Mouse (Mus musculus) CH12.LX (cell line): ENCODE results near the gene Hk2. TPM values are rescaled to one million over a fixed set of nuclear protein-coding genes. Genes with fewer than 3 reads are reported as not detected.

Experiments
- DNase-seq: peaks from one replicate; pipeline ENCODE4 v3.0.0-alpha.2; 2013; ENCODE audit errors: extremely low read depth
- H3K27ac ChIP-seq: 2 replicates; pipeline ENCODE4 v1.5.1; 2012; ENCODE audit warnings: low read depth, mild to moderate bottlenecking, control low read depth, moderate library complexity; ENCODE audit not compliant: insufficient read depth
- H3K27me3 ChIP-seq: replicated peaks from 2 replicates; pipeline ENCODE3; 2012; ENCODE audit warnings: inconsistent platforms
- H3K36me3 ChIP-seq, 2 experiments: replicated peaks in 1 of 2; 2 replicates each; pipeline versions ENCODE3 to v1.6.1; 2012; ENCODE audit warnings: inconsistent platforms in 1 of 2, low read length in 1 of 2, mild to moderate bottlenecking in 1 of 2, mixed read lengths in 1 of 2, moderate library complexity in 1 of 2; ENCODE audit not compliant: control insufficient read depth in 1 of 2, insufficient read depth in 1 of 2
- H3K4me1 ChIP-seq, 2 experiments: 2 replicates each; pipeline ENCODE4 v1.6.1; 2012; ENCODE audit warnings: inconsistent platforms in 1 of 2, moderate library complexity in 1 of 2; ENCODE audit not compliant: insufficient read depth in 2 of 2, control insufficient read depth in 1 of 2
- H3K4me2 ChIP-seq: 2 replicates; pipeline ENCODE4 v1.6.1; 2012; ENCODE audit warnings: low read depth, mild to moderate bottlenecking, control low read depth; ENCODE audit not compliant: poor library complexity, insufficient read depth, severe bottlenecking
- H3K4me3 ChIP-seq, 3 experiments: fragments of 150-350 bp in 1 of 3; sonication (generic) in 1 of 3; replicated peaks in 1 of 3; 2 replicates each; pipeline versions ENCODE3 to v1.5.1; 2011 to 2012; ENCODE audit warnings: low read depth in 2 of 3, low read length in 2 of 3, mild to moderate bottlenecking in 2 of 3, moderate library complexity in 2 of 3, control low read depth in 1 of 3, improper control_type of control experiment in 1 of 3, inconsistent platforms in 1 of 3, mixed read lengths in 1 of 3; ENCODE audit not compliant: poor library complexity in 1 of 3
- H3K79me2 ChIP-seq: replicated peaks from 2 replicates; pipeline ENCODE4 v1.6.1; 2012; ENCODE audit warnings: mild to moderate bottlenecking, moderate library complexity; ENCODE audit not compliant: control insufficient read depth, poor library complexity, insufficient read depth, severe bottlenecking; ENCODE audit errors: extremely low read depth
- H3K9ac ChIP-seq: 2 replicates; pipeline ENCODE4 v1.6.1; 2012; ENCODE audit warnings: low read depth, mild to moderate bottlenecking, control low read depth, moderate library complexity; ENCODE audit not compliant: insufficient read depth
- H3K9me3 ChIP-seq: replicated peaks from 2 replicates; pipeline ENCODE3; 2012; ENCODE audit warnings: low read length, inconsistent platforms, mixed read lengths
- BHLHE40 ChIP-seq: IDR thresholded peaks from 2 replicates; pipeline ENCODE4 v1.6.1; 2011; ENCODE audit warnings: mild to moderate bottlenecking, low read depth, low read length, improper control_type of control experiment
- CHD1 ChIP-seq: IDR thresholded peaks from 2 replicates; pipeline ENCODE4 v1.6.1; 2012; ENCODE audit warnings: low read depth, low read length, improper control_type of control experiment, inconsistent platforms
- CTCF ChIP-seq, 2 experiments: IDR thresholded peaks in 1 of 2; conservative IDR thresholded peaks in 1 of 2; 2 replicates each; pipeline ENCODE4 v1.5.1; 2011 to 2012; ENCODE audit warnings: low read depth in 2 of 2, low read length in 2 of 2, improper control_type of control experiment in 1 of 2, inconsistent platforms in 1 of 2, mild to moderate bottlenecking in 1 of 2, moderate library complexity in 1 of 2
- EP300 ChIP-seq: IDR thresholded peaks from 2 replicates; pipeline ENCODE4 v1.6.1; 2011; ENCODE audit warnings: low read length, improper control_type of control experiment
- GABPA ChIP-seq: IDR thresholded peaks from 2 replicates; pipeline ENCODE4 v1.6.1; 2012; ENCODE audit warnings: low read depth, low read length, improper control_type of control experiment, inconsistent platforms; ENCODE audit not compliant: insufficient replicate concordance
- HCFC1 ChIP-seq: IDR thresholded peaks from 2 replicates; pipeline ENCODE4 v1.6.1; 2012; ENCODE audit warnings: low read depth, mild to moderate bottlenecking, inconsistent platforms, low read length, improper control_type of control experiment
- IRF4 ChIP-seq: IDR thresholded peaks from 2 replicates; pipeline ENCODE4 v1.6.1; 2014; ENCODE audit warnings: low read depth, mild to moderate bottlenecking, inconsistent platforms, low read length, improper control_type of control experiment
- JUN ChIP-seq: IDR thresholded peaks from 2 replicates; pipeline ENCODE4 v1.6.1; 2011; ENCODE audit warnings: low read depth, mild to moderate bottlenecking, low read length, improper control_type of control experiment, moderate library complexity; ENCODE audit not compliant: insufficient read depth
- MAFK ChIP-seq: IDR thresholded peaks from 2 replicates; pipeline ENCODE4 v1.6.1; 2011; ENCODE audit warnings: low read length, improper control_type of control experiment; ENCODE audit not compliant: insufficient replicate concordance
- MAZ ChIP-seq: IDR thresholded peaks from 2 replicates; pipeline ENCODE4 v1.6.1; 2012; ENCODE audit warnings: low read depth, mild to moderate bottlenecking, inconsistent platforms, low read length, improper control_type of control experiment, moderate library complexity
- MEF2A ChIP-seq: IDR thresholded peaks from 2 replicates; pipeline ENCODE4 v1.6.1; 2014; ENCODE audit warnings: low read depth, mild to moderate bottlenecking, inconsistent platforms, low read length, improper control_type of control experiment, borderline replicate concordance
- MXI1 ChIP-seq: IDR thresholded peaks from 2 replicates; pipeline ENCODE4 v1.6.1; 2011; ENCODE audit warnings: mild to moderate bottlenecking, low read depth, low read length, improper control_type of control experiment
- MYC ChIP-seq: IDR thresholded peaks from 2 replicates; pipeline ENCODE4 v1.6.1; 2011; ENCODE audit warnings: low read depth, mild to moderate bottlenecking, improper control_type of control experiment, low read length
- NELFE ChIP-seq: IDR thresholded peaks from 2 replicates; pipeline ENCODE4 v1.6.1; 2011; ENCODE audit warnings: low read depth, low read length, improper control_type of control experiment
- NRF1 ChIP-seq: IDR thresholded peaks from 2 replicates; pipeline ENCODE4 v1.6.1; 2014; ENCODE audit warnings: low read depth, mild to moderate bottlenecking, inconsistent platforms, low read length, improper control_type of control experiment, moderate library complexity
- RAD21 ChIP-seq: IDR thresholded peaks from 2 replicates; pipeline ENCODE4 v1.6.1; 2011; ENCODE audit warnings: low read depth, mild to moderate bottlenecking, low read length, improper control_type of control experiment, moderate library complexity
- SIN3A ChIP-seq: IDR thresholded peaks from 2 replicates; pipeline ENCODE4 v1.6.1; 2012; ENCODE audit warnings: low read length, improper control_type of control experiment, inconsistent platforms
- SMC3 ChIP-seq: IDR thresholded peaks from 2 replicates; pipeline ENCODE4 v1.6.1; 2011; ENCODE audit warnings: low read depth, low read length, improper control_type of control experiment
- TBP ChIP-seq: conservative IDR thresholded peaks from 2 replicates; pipeline ENCODE4 v1.6.1; 2011; ENCODE audit warnings: low read depth, low read length, improper control_type of control experiment
- TCF12 ChIP-seq: IDR thresholded peaks from 2 replicates; pipeline ENCODE4 v1.6.1; 2014; ENCODE audit warnings: low read depth, mild to moderate bottlenecking, inconsistent platforms, low read length, improper control_type of control experiment
- UBTF ChIP-seq: IDR thresholded peaks from 2 replicates; pipeline ENCODE4 v1.6.1; 2012; ENCODE audit warnings: low read depth, mild to moderate bottlenecking, inconsistent platforms, low read length, improper control_type of control experiment, moderate library complexity
- USF1 ChIP-seq: IDR thresholded peaks from 2 replicates; pipeline ENCODE4 v1.6.1; 2014; ENCODE audit warnings: low read depth, mild to moderate bottlenecking, inconsistent platforms, low read length, improper control_type of control experiment
- USF2 ChIP-seq: conservative IDR thresholded peaks from 2 replicates; pipeline ENCODE4 v1.6.1; 2011; ENCODE audit warnings: low read depth, low read length, improper control_type of control experiment
- ZC3H11A ChIP-seq: IDR thresholded peaks from 2 replicates; pipeline ENCODE4 v1.6.1; 2012; ENCODE audit warnings: low read depth, mild to moderate bottlenecking, inconsistent platforms, low read length, improper control_type of control experiment
- ZKSCAN1 ChIP-seq: IDR thresholded peaks from 2 replicates; pipeline ENCODE4 v1.6.1; 2012; ENCODE audit warnings: low read depth, inconsistent platforms, low read length, improper control_type of control experiment, borderline replicate concordance
- ZNF384 ChIP-seq: IDR thresholded peaks from 2 replicates; pipeline ENCODE4 v1.6.1; 2012; ENCODE audit warnings: low read depth, low read length, improper control_type of control experiment, inconsistent platforms
- dilution Hi-C: fragments of 300-500 bp; cut with MboI; formaldehyde crosslinking; loops from 2 replicates; pipeline ENCODE4 v1.14.3; 2020; ENCODE audit warnings: low sequenced_read_pairs; ENCODE audit not compliant: extremely low pct_unique_long_range_greater_than_20kb, extremely low pct_ligation_motif_present
- in situ Hi-C: fragments of 300-500 bp; cut with MboI; formaldehyde crosslinking; loops from 3 replicates; pipeline ENCODE4 v1.14.3; 2019; ENCODE audit warnings: low sequenced_read_pairs, low pct_ligation_motif_present, low pct_unique_long_range_greater_than_20kb, mixed read lengths
- polyA plus RNA-seq: library from polyadenylated mRNA; unstranded; fragments of >175 nt; gene quantifications from 2 replicates; pipeline ENCODE4 v1.2.1, GENCODE M21; 2012; ENCODE audit warnings: low read depth; ENCODE audit not compliant: insufficient read length
- total RNA-seq, 2 experiments: library from RNA; depleted of rRNA; stranded (reverse); fragments of 300-350 nt in 1 of 2; fragments of >200 nt in 1 of 2; gene quantifications; 2 replicates each; pipeline ENCODE4 v1.2.3; 2012 to 2014

Gene Hk2
- total and polyA plus RNA-seq, 3 experiments: 64.2 to 149 (median 75.3) TPM

DNA sequence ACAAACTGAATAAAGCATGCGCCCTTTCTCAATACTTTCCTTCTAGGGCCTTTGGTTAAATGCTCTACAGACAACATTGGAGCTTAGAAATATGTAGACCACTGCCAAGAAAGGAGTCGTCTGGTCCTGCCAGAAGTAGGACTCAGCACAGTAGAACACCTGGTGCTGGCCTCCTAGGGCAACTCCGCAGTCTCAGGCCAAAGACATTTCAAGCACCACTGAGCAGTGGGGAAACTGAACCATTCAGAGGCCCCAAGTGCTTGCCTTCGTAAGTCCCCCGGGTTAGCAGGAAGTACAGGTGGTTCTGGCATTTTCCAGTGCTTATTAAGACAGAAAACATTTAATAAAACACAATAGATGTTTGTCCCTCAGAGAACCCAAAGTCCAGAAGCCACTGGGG lies 59.4 kb downstream of the Hk2 start (continued):
- TF ChIP-seq NRF1 (no peak), EP300 (peak; percentile 69), TCF12 (peak; percentile 75), MYC (0 out of 2 replicates have a peak, but pooled peaks have one; percentile 3), MAFK (no peak; the same call in 1 of the 2 replicates), MEF2A (peak; percentile 56; the same call in 1 of the 2 replicates), CHD1 (0 out of 2 replicates have a peak, but pooled peaks have one; percentile 67)

DNA sequence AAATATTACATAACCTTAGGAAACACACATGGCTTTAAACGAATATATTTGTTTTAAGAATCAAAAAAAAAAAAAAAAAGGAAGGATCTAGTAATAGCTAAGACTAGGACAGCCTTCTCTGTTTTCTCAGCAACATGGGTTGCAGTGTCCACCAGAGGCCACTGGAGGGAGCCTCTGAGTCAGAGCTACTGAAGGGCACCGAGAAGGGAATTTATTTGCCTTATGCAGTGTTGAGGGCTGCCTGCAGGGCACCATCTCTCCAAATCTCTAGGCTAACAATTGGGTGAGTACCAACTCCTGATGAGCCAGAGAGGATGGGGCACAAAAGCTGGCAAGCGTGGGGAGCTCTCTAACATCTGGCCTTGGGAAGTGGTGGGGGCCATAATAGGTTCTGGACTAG lies 60.0 kb downstream of the Hk2 start:
- H3K4me3 ChIP-seq: peak overlapping the region in 1 of 3 experiments; percentile 37

GRCm38 (mm10) chr6:82707742-82708141 lies 66.5 kb downstream of the Hk2 start:
- H3K4me1 ChIP-seq: peaks cover 0 to 21% of the 10 kb centered on the region in 2 experiments; a peak in 2 of 4 replicates
- H3K9me3 ChIP-seq: peaks cover 3% of the 10 kb centered on the region
- DNase-seq: no peak
- H3K27me3 ChIP-seq: no peaks in the 10 kb centered on the region
- H3K27ac ChIP-seq: no peak overlapping the region
- no peak overlapping the region for H3K4me2 ChIP-seq
- dilution Hi-C loops: no loop called here
- TF ChIP-seq USF1 (no peak), ZC3H11A (no peak), ZNF384 (no peak), EP300 (no peak), IRF4 (no peak), USF2 (no peak), ZKSCAN1 (no peak)
- in situ Hi-C loops: loop anchor here (25.0 kb wide), 1 partner anchor 745 kb away; the partner anchor contains the start of gene Mrpl19
- H3K9ac ChIP-seq: no peak overlapping the region
- H3K79me2 ChIP-seq: no peaks in the 10 kb centered on the region
- H3K36me3 ChIP-seq: no peaks in the 10 kb centered on the region
- no peak overlapping the region for H3K4me3 ChIP-seq

More for the DNA sequence above, 60.0 kb downstream of the Hk2 start:
- peak; percentile 88 for DNase-seq
- dilution Hi-C loops: no loop called here
- H3K9me3 ChIP-seq: no peaks in the 10 kb centered on the region
- TF ChIP-seq JUN (no peak), ZNF384 (peak; percentile 69), IRF4 (0 out of 2 replicates have a peak, but pooled peaks have one; percentile 44), CTCF (conservative IDR thresholded peaks at IDR 0.05 in 1 of 2, IDR thresholded peaks at IDR 0.05 in 1 of 2; ENCODE audit: low read depth in 2 of 2, low read length in 2 of 2) (peak; percentile 92 to 96), CHD1 (peak; percentile 40; the same call in 1 of the 2 replicates), ZC3H11A (peak; percentile 29; the same call in 1 of the 2 replicates), BHLHE40 (no peak), EP300 (no peak), NELFE (0 out of 2 replicates have a peak, but pooled peaks have one; percentile 44), MYC (peak; percentile 66; the same call in 1 of the 2 replicates), HCFC1 (0 out of 2 replicates have a peak, but pooled peaks have one; percentile 24), TBP (no peak), MXI1 (peak; percentile 10; the same call in 1 of the 2 replicates), SIN3A (0 out of 2 replicates have a peak, but pooled peaks have one; percentile 35), MAZ (0 out of 2 replicates have a peak, but pooled peaks have one; percentile 15), SMC3 (peak; percentile 91), UBTF (no peak), TCF12 (peak; percentile 31; the same call in 1 of the 2 replicates), GABPA (no peak), RAD21 (peak; percentile 74)
- TF ChIP-seq, all 38 proteins: peak for 14
- H3K4me1 ChIP-seq: peaks cover 12 to 40% of the 10 kb centered on the region in 2 experiments
- peak overlapping the region; percentile 45 for H3K9ac ChIP-seq
- H3K27ac ChIP-seq: peak overlapping the region; percentile 68
- no peaks in the 10 kb centered on the region for H3K27me3 ChIP-seq
- no peaks in the 10 kb centered on the region for H3K79me2 ChIP-seq
- peak overlapping the region; percentile 92 for H3K4me2 ChIP-seq
- in situ Hi-C loops: loop anchor here (25.0 kb wide), 1 partner anchor 752 kb away; the partner anchor contains the start of gene Mrpl19
- H3K36me3 ChIP-seq: no peaks in the 10 kb centered on the region
